Mouse (Mus musculus): Measurements from ENCODE around the gene Thap3.

The Thap3 gene

GRCm38 (mm10) chr4:152009076-152010051 is 20.6 kb upstream of the Thap3 start:
- DNase-seq (ENCODE audit: low spot score) = no peak

GRCm38 (mm10) chr4:152008622-152009075 is 19.9 kb upstream of the Thap3 start, which contains the start of gene Klhl21:
TSS of gene Klhl21 (plus strand) at chr4:152008803.
- DNase-seq (ENCODE audit: low spot score) = peak; percentile 94

- no peak for DNase-seq (ENCODE audit: low spot score)
These were observed 19.3 kb upstream of the Thap3 start for GRCm38 (mm10) chr4:152008148-152008500.

- peak; percentile 56 for DNase-seq (ENCODE audit: low spot score)
These were observed 18.8 kb upstream of the Thap3 start for GRCm38 (mm10) chr4:152007481-152008147.

- peak; percentile 70 for DNase-seq (ENCODE audit: low spot score)
These were observed 18.0 kb upstream of the Thap3 start for GRCm38 (mm10) chr4:152006812-152007211.

- no peak for DNase-seq (ENCODE audit: low spot score)
These were observed 17.3 kb upstream of the Thap3 start for GRCm38 (mm10) chr4:152006137-152006536.

- no peak for DNase-seq (ENCODE audit: low spot score)
These were observed 13.3 kb upstream of the Thap3 start for GRCm38 (mm10) chr4:152002063-152002462.

- no peak for DNase-seq (ENCODE audit: low spot score)
These were observed 12.5 kb upstream of the Thap3 start for GRCm38 (mm10) chr4:152001335-152001734.

- no peak for DNase-seq (ENCODE audit: low spot score)
These were observed 12.1 kb upstream of the Thap3 start for GRCm38 (mm10) chr4:152000906-152001305.

- DNase-seq (ENCODE audit: low spot score) = no peak
These were observed 10.7 kb upstream of the Thap3 start for GRCm38 (mm10) chr4:151999481-151999880.

GRCm38 (mm10) chr4:151997701-151998100 is 8.9 kb upstream of the Thap3 start:
- DNase-seq (ENCODE audit: low spot score) = no peak

- DNase-seq (ENCODE audit: low spot score) = no peak
These were observed 8.1 kb upstream of the Thap3 start for GRCm38 (mm10) chr4:151996951-151997222.

GRCm38 (mm10) chr4:151996173-151996950 is 7.6 kb upstream of the Thap3 start, which contains the start of gene Phf13:
TSS of gene Phf13 (minus strand) at chr4:151996258.
- peak; percentile 100 for DNase-seq (ENCODE audit: low spot score)

- peak; percentile 37 for DNase-seq (ENCODE audit: low spot score)
These were observed 6.8 kb upstream of the Thap3 start for GRCm38 (mm10) chr4:151995371-151996172.

- DNase-seq (ENCODE audit: low spot score) = peak; percentile 54
These were observed 5.7 kb upstream of the Thap3 start for GRCm38 (mm10) chr4:151994228-151995171.

- DNase-seq (ENCODE audit: low spot score) = no peak
These were observed 4.2 kb upstream of the Thap3 start for GRCm38 (mm10) chr4:151993035-151993434.

- DNase-seq (ENCODE audit: low spot score) = no peak
These were observed 3.3 kb upstream of the Thap3 start for GRCm38 (mm10) chr4:151992091-151992490.

GRCm38 (mm10) chr4:151989110-151989488 is 302 bp upstream of the Thap3 start:
- DNase-seq (ENCODE audit: low spot score) = no peak

- no peak for DNase-seq (ENCODE audit: low spot score)
These were observed 819 bp downstream of the Thap3 start for GRCm38 (mm10) chr4:151988014-151988341.

GRCm38 (mm10) chr4:151986650-151987049 is 2.1 kb downstream of the Thap3 start:
- DNase-seq (ENCODE audit: low spot score) = peak; percentile 56

- DNase-seq (ENCODE audit: low spot score) = no peak
These were observed 2.9 kb downstream of the Thap3 start for GRCm38 (mm10) chr4:151985886-151986285.
